Mouse (Mus musculus): Measurements from ENCODE around the gene Ptprm.

DNA sequence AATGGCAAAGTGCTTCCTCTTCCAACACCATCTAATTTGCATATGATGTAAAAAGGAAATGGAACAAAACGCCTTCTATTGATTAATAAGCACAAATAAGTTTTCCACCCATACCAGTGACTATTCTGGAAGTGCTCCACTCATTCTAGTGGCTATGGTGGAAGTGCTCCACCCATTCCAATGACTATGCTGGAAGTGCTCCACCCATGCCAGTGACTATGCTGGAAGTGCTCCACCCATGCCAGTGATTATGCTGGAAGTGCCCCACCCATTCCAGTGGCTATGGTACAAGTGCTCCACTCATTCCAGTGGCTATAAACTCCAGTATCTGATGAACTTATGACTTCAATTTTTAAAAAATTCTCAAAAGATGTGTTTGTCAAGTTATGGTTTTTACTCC is 91.2 kb downstream of the Ptprm start:
- TF ChIP-seq CTCF (IDR thresholded peaks at IDR 0.05; ENCODE audit: low read depth) (no peak), EP300 (IDR thresholded peaks at IDR 0.05; ENCODE audit: low read depth) (no peak)
